Comparison of ENCODE assay signal across 8 mouse cellular contexts in genomic region chr15:99678063-99678800, GRCm38 (mm10). TPM values are rescaled to one million over a fixed set of nuclear protein-coding genes. Genes with fewer than 3 reads are reported as not detected.
DNase-seq lines count a peak whose midpoint lies in the region.

No protein-coding gene starts in this region.

- intact Hi-C loops in heart, postnatal 14 days (cut with DNase I) = no loop called here
- intact Hi-C loops in heart, postnatal 36 days (cut with DNase I) = no loop called here

- DNase-seq in heart, postnatal 14 days = peak; percentile 27 to 47
- DNase-seq in heart, postnatal 36 days = no peak
- DNase-seq in A20 (ENCODE audit: low read depth, low spot score) = peak; percentile 69
- DNase-seq in ZHBTc4 (ENCODE audit: low read depth, low spot score) = peak; percentile 98
- DNase-seq in induced T-regulatory cell, adult 2 months (ENCODE audit: low read depth) = peak; percentile 67
- peak; percentile 55 for DNase-seq in retina, embryonic 14.5 days (ENCODE audit: low spot score)
- DNase-seq in left cerebral cortex, adult 11 months (ENCODE audit: low spot score) = no peak
- DNase-seq in right cerebral cortex, postnatal 25 days = no peak

RNA-seq across cellular contexts. Expression of gene Asic1, which starts 8.1 kb away (rescaled TPM):
- total RNA-seq in heart, postnatal 14 days (2021) = under 1 TPM; 0.29 to 0.74 TPM
- under 1 TPM; 0.22 to 0.35 TPM for total RNA-seq in heart, postnatal 36 days (2021)

RNA-seq across cellular contexts. Expression of gene Smarcd1, which starts 23.7 kb away (rescaled TPM):
- total RNA-seq in heart, postnatal 14 days (2021) = 10 to 100 TPM; 25.9 to 28.4 TPM
- total RNA-seq in heart, postnatal 36 days (2021) = 10 to 100 TPM; 18.7 to 22.1 TPM

RNA-seq across cellular contexts. Expression of gene Racgap1, which starts 26.8 kb away (rescaled TPM):
- total RNA-seq in heart, postnatal 14 days (2021) = 10 to 100 TPM in 1 of 2 experiments, 1 to 10 TPM in 1; 8.6 to 12.2 TPM
- total RNA-seq in heart, postnatal 36 days (2021) = 1 to 10 TPM; 2.1 to 2.2 TPM

RNA-seq across cellular contexts. Expression of gene Gm17349, which starts 27.1 kb away (rescaled TPM):
- 1 to 10 TPM; 5.0 to 5.1 TPM for total RNA-seq in heart, postnatal 14 days (2021)
- total RNA-seq in heart, postnatal 36 days (2021) = 1 to 10 TPM; 1.8 to 2.4 TPM

RNA-seq across cellular contexts. Expression of gene Gpd1, which starts 39.1 kb away (rescaled TPM):
- 10 to 100 TPM; 61.7 to 91.3 TPM for total RNA-seq in heart, postnatal 14 days (2021)
- 10 to 100 TPM; 61.0 to 62.5 TPM for total RNA-seq in heart, postnatal 36 days (2021)

Comparison
In these comparisons a context has a peak if more than half of its experiments do, and no peak if none do; other contexts are left out.
1. DNase-seq: peak in heart, postnatal 14 days (2 of 2), A20 (single experiment), ZHBTc4 (single experiment), induced T-regulatory cell, adult 2 months (single experiment) and retina, embryonic 14.5 days (single experiment); none in heart, postnatal 36 days (0 of 2), left cerebral cortex, adult 11 months (single experiment) and right cerebral cortex, postnatal 25 days (single experiment).